Mouse (Mus musculus): Measurements from ENCODE around the gene Gm20671.

- TF ChIP-seq CTCF (IDR thresholded peaks at IDR 0.05; ENCODE audit: low read depth) (no peak), EP300 (IDR thresholded peaks at IDR 0.05; ENCODE audit: low read depth) (no peak)
Observed at GRCm38 (mm10) chr5:32712221-32713041, 114.5 kb downstream of the Gm20671 start.

All from heart, postnatal 0 days (tissue).